Mouse (Mus musculus) lung, adult 2 months (tissue): ENCODE data around the gene H13. TPM values are rescaled to one million over a fixed set of nuclear protein-coding genes. Genes with fewer than 3 reads are reported as not detected.

Source experiments
- DNase-seq: peaks from one replicate; pipeline ENCODE4 v3.0.0; 2022
- H3K4me1 ChIP-seq: fragments of 200-500 bp; 2 replicates; pipeline ENCODE4 v1.6.1; 2011; ENCODE audit warnings: low read length; ENCODE audit not compliant: control insufficient read depth, insufficient read depth
- H3K4me3 ChIP-seq: fragments of 200-500 bp; replicated peaks from 2 replicates; pipeline ENCODE3; 2011; ENCODE audit warnings: low read depth, mild to moderate bottlenecking, control low read depth, low read length; ENCODE audit errors: extremely low read depth
- CTCF ChIP-seq: fragments of 200-500 bp; IDR thresholded peaks from 2 replicates; pipeline ENCODE4 v1.5.1; 2011; ENCODE audit warnings: mild to moderate bottlenecking, low read length, control low read depth; ENCODE audit not compliant: insufficient read depth
- POLR2A ChIP-seq: fragments of 200-500 bp; IDR thresholded peaks from 2 replicates; pipeline ENCODE4 v1.6.1; 2011; ENCODE audit warnings: low read depth, mild to moderate bottlenecking, control low read depth, low read length, borderline replicate concordance; ENCODE audit errors: extremely low read depth
- WGBS: fragments of 180-500 bp; shearing (Covaris S2); methylation state at CpG from one replicate; pipeline ENCODE4 v1.1.7; 2018; 5-methylcytosine and 5-hydroxymethylcytosine counted together
- polyA plus RNA-seq: library from polyadenylated mRNA; depleted of rRNA; stranded (reverse); fragments of >200 nt; gene quantifications from 2 replicates; pipeline ENCODE4 v1.2.3, GENCODE M21; 2012; rRNA removed

H13 gene
- polyA plus RNA-seq, 1 experiment = 125 TPM

DNA sequence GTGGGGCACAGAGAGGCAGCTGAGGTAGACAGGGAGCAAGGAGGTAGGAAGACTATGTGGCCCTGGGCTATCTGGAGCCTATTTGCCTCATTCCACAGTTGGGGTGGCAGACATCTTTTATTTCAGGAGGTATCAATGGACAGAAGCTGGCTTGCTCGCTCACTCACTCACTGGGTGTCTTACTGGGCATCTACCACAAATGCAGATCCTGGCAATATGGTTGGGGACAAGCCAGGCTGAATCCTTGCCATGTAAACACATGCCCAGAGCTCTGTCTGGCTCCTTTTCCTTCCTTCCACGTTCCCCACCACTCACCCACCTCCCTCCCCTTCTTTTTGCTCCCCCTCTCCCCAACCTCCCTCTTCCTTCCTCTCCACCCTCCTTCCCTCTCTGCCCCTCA is 88.2 kb downstream of the H13 start:
- 42% methylated on average over 2 of the region's 2 CpGs for WGBS

More for the DNA sequence above, 88.2 kb downstream of the H13 start:
- Histone ChIP-seq H3K4me3 (no peak overlapping the region), H3K4me1 (no peaks in the 10 kb centered on the region)
- TF ChIP-seq POLR2A (no peak), CTCF (no peak)
- no peak for DNase-seq

Other genes with a start within 250 kb of the H13 start
- not detected in 2 replicates for gene Defb23, start 204.8 kb upstream of the H13 start, polyA plus RNA-seq
- gene Defb20, start 192.4 kb upstream of the H13 start, polyA plus RNA-seq = not detected in 2 replicates
- gene Defb22, start 179.3 kb upstream of the H13 start, polyA plus RNA-seq = not detected in 2 replicates
- gene Defb26, start 157.8 kb upstream of the H13 start, polyA plus RNA-seq = not detected in 2 replicates
- gene Defb28, start 151.2 kb upstream of the H13 start, polyA plus RNA-seq = not detected in 2 replicates
- gene Defb29, start 129.4 kb upstream of the H13 start, polyA plus RNA-seq = not detected in 2 replicates
- not detected in 2 replicates for gene Gm17416, start 100.1 kb upstream of the H13 start, polyA plus RNA-seq
- not detected in 2 replicates for gene Defb21, start 96.7 kb upstream of the H13 start, polyA plus RNA-seq
- not detected in 2 replicates for gene Defb19, start 89.1 kb upstream of the H13 start, polyA plus RNA-seq
- not detected in 2 replicates for gene Defb45, start 70.1 kb upstream of the H13 start, polyA plus RNA-seq
- gene Defb36, start 65.1 kb upstream of the H13 start, polyA plus RNA-seq = not detected in 2 replicates
- gene Defb25, start 46.4 kb upstream of the H13 start, polyA plus RNA-seq = 1.1 TPM in 1 of 2 replicates, not detected in the other
- 12.4 and 16.2 TPM in 2 replicates for gene Rem1, start 42.5 kb upstream of the H13 start, polyA plus RNA-seq
- 2.9 and 3.8 TPM in 2 replicates for gene Mcts2, start 17.6 kb downstream of the H13 start, polyA plus RNA-seq
- 323 and 438 TPM in 2 replicates for gene Id1, start 66.8 kb downstream of the H13 start, polyA plus RNA-seq
- gene Cox4i2, start 84.7 kb downstream of the H13 start, polyA plus RNA-seq = 84.7 and 90.1 TPM in 2 replicates
- 113 and 118 TPM in 2 replicates for gene Bcl2l1, start 162.3 kb downstream of the H13 start, polyA plus RNA-seq
- 0.63 and 0.77 TPM in 2 replicates for gene Tpx2, start 178.5 kb downstream of the H13 start, polyA plus RNA-seq
- gene Mylk2, start 241.9 kb downstream of the H13 start, polyA plus RNA-seq = 0.29 and 3.9 TPM in 2 replicates